Mouse (Mus musculus): Measurements from ENCODE around the gene Fastkd1.
"Not testable (repeated sequence)": the region's sequence is repeated elsewhere in the genome, so short reads cannot be mapped to it uniquely, and the experiment has no call there.

Gene Fastkd1

DNA sequence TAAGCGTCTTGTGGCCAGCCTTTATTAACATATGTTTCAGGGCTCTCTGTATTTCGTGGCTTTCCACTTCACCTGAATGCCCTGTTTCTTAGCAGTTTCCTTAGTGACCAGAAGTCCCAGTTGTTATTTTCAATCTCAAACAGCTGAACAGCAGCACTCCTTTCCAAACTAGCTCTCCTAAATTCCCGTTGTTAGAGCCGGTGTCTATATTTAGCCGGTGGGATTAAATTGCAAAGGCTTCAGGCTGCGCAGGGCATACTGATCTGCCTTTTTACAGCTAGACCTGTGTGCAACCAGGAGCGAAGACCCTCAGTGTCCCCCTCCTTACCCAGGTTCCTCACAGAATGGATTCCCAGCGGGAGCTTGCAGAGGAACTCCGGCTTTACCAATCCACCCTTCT is 43.5 kb downstream of the Fastkd1 start, which contains the start of gene Klhl41:
Gene Klhl41 (plus strand): TSS at position 268 of the 400 bp plus-strand sequence.
- no peak for DNase-seq (ENCODE audit: low spot score)

DNA sequence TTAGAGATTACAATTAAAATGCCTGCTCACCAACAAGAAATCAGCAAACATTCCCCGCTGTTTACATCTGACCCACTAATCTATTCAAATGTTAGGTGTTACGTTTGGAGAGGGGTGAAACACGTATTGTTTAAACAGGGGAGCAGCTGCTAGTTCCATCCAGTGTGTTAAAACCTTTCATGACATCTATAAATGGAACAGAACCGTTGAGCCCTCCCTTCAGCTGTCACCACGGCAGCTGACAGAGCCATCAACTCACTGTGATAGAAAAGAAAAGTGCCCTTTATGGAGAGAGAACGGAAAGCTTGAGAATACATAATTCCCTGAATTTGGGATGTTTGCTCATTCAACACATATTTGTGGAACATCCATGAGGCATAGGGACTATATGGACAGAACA is 44.9 kb downstream of the Fastkd1 start:
- DNase-seq (ENCODE audit: low spot score): no peak

DNA sequence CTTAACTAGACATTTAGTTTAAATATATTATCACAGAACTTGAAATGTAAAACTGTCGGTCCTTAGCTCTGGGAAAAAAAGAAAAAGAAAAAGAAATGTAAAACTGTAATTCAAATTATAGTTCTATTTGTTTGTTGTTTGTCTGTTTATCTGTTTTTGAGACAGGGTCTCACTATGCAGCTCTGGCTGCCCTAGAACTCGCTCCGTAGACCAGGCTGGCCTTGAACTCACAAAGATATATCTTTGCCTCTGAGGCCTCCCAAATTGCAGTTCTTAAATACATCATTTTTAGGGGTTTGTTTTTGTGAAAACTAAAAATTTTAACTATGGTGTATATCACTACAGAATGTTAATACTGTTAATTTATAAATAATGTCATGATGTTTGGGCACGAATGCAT is 45.7 kb downstream of the Fastkd1 start:
- no peak for DNase-seq (ENCODE audit: low spot score)

DNA sequence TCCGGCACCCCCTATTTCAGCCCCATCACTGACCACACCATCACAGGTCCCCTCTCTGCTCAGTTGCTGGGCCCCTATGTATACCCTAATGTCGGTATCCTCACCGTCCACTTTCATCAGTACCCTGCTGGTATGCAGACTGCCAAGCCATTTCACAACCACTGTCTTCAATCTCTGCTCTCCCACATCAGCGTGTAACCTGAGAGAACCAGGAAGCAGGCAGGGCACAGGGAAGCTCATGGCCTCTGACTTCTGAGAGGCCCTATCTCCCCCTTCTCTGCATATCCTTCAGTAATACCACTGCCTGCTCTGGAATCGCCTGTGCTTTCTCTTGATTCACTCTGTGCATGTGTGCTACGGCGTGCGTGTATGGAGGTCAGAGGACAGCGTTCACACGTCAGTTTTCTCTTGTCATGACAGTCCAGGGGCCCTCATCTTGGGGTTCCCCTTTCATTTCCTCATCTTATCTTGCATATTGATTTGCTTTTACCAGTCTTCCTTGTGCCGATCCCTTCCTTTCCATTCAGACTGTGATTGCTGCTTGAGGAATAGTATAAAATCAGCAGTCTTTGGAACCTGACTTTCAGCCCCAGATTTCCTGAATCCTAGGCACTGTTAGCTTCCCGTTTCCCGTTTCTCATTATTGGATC is 49.4 kb downstream of the Fastkd1 start:
- DNase-seq (ENCODE audit: low spot score): no peak

DNA sequence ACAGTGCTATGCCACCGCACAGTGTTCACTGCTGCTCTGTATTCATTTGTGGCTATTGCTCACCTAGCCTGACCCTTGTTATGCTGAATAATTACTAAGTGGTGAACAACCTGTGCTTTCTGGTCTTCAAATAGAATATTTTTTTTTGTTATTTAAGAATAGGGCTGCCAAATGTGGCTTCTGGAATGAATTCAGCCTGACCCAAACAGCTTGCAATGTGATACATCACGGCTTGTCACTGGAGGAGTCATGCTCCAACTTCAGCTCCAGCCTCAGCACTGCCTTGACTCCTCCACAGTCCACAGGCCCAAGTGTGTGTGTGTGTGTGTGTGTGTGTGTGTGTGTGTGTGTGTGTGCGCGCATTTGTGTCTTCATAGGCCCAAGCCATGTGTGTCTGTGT is 54.0 kb downstream of the Fastkd1 start:
- DNase-seq (ENCODE audit: low spot score): no peak

DNA sequence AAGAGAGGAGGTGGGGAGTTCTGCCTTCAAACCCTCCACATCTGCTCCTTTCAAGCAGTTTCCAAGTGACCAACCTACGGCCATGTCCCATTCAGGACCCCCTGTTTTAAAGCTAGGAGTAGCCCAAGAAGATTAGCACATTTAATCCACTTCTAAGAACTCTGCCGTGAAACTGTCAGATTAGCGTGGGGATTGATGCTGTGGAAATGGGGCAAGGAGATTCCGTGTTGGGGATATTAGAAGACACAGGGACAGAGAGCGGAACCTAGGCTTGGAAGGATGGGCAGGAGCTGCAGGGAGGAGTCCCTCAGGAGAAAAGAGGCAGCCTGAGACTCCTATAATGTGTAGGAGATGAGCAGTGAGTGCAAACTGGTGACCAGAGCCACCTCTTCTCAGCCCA is 63.6 kb downstream of the Fastkd1 start:
- DNase-seq (ENCODE audit: low spot score): no peak

DNA sequence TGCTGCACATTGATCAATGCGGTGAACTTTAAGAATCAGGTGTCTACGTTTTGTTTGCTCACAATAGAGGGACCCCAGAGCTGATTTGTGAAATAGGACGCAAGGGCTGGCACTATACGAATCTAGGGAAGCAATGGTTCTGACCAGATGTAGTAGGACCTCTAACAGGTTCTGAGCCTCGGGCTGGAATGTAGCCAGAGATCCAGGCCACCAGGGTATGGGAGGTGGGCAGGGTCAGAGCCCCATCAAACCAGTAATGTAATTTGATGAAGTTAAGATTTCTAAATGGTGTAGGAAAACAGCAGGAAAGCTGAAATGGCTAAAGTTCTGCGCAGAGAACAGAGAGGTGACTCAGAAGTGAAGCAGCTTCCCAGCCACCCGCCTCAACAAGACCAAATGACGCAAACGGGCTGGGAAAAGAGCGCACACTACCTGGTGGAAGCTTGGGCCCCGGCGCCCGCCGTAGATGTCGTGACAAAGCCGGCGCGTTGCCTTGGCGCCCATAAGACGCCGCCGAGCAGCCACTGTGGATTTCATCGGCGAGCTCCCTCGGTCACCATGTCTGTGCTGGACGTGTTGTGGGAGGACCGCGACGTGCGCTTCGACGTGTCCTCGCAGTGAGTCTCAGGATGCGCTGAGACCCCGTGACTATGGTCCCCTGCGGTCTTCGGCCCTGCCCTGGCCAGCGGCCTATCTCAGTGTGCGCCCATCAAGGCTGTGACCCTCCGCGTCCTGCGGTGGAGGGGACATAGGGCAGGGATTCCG is 66.4 kb downstream of the Fastkd1 start, which contains the start of gene Bbs5:
Gene Bbs5 (plus strand): TSS at position 446 of the 765 bp plus-strand sequence.
- peak; percentile 72 for DNase-seq (ENCODE audit: low spot score)

DNA sequence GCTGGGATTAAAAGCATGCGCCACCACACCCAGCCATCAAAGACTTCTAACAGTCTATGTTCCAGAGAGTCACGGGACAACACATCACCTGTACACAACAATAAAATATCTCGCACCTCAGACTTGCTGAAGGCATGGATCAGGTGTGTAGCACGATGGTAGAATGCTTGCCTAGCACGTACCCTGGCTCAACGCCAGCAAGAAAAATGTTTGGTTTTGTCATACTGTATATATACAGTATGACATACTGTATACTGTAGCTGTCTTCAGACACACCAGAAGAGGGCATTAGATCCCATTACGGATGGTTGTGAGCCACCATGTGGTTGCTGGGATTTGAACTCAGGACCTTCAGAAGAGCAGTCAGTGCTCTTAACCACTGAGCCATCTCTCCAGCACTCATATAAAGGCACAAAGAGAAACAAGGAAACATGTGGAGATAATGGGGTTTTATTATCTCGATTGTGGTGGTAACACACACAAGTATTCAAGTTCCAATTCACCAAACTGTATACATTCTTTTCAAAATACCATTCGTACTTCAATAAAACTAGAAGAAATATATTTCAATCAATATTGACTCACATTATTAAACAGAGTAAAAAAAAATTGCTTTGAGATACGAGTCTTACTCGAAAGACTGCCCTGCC is 68.2 kb downstream of the Fastkd1 start:
- DNase-seq (ENCODE audit: low spot score): no peak

DNA sequence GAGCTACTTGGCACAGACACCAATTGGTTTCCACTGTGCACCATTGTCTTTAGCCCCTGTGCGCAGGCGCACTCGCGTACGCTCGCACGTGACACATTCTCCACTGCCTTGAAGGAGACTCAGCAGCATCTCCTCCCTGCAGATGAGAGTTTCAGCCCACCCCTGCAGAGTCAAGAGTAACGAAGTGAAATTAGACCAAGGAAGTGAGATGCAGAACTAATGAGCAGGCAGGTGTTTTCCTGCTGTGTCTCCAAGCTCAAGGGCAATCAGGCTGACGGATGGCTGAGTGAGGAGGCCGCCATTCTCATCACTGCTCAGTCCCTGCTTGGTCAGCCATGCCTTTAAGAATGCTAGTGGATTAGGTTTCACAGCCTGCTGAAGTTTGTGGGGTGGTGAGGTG is 73.2 kb downstream of the Fastkd1 start:
- DNase-seq (ENCODE audit: low spot score): no peak

DNA sequence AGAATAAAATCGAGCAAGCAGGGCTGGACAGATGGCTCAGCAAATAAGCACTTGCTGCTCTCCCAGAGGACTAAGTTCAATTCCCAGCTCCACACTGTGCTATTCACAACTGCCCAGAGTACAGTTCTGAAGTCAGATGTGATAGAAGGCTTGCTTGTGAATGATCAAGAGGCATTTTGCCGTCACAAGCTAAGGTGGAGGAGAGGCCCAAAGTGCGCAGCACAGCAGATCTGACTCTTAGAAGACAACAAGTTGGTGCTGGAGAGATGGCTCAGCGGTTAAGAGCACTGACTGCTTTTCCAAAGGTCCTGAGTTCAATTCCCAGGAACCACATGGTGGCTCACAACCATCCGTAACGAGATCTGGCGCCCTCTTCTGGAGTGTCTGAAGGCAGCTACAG is 75.3 kb downstream of the Fastkd1 start:
- DNase-seq (ENCODE audit: low spot score): not testable (repeated sequence)

Data from urinary bladder, postnatal 10 days (tissue).